9 mouse cellular contexts compared by ENCODE assay signal in the genomic region with DNA sequence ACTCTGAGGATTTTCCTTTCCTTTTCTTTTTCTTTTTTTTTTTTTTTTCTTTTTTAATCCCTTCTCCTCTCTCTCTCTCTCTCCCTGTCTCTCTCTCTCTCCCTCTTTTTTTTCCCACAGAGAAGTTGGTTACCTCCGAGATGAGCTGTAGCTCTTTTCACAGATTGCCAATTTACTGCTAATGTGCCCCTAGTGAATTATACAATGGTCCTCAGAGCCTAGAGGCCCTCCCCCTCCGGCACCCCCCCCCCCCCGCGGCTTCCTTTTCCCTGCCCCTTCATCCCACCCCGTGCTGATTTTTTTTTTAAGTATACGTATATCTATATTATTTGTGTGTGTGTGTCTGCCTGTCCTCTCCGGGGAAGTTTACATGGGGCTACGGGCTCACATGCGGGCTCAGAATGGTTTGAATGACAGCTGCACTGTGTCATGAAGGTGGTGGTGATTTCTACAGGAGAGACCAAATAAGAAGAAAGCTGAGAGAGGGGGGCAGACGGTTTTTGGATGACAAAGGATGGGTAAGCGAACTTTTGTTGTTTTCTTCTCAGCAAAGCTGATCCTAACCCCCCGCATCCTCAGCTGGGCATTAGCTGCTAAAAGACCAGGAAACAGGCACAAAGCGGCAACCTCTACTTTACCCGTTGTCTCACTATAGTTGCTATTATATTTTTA. TPM values are rescaled to one million over a fixed set of nuclear protein-coding genes. Genes with fewer than 3 reads are reported as not detected.
DNase-seq lines count a peak whose midpoint lies in the region; ATAC-seq lines count a peak whose summit lies in the region.
"Had no signal": no experiment of that assay in that cellular context is flagged by ENCODE, and none has a peak within 500 bp of the region (broad histone marks: within the 10 kb centered on the region; RNA-seq: fewer than 3 reads in every experiment).

No protein-coding gene starts in this region.

- 3% methylated on average over 14 of the region's 14 CpGs for WGBS in heart, embryonic 11.5 days (ENCODE audit: insufficient replicate concordance)
- WGBS in forebrain, embryonic 14.5 days: 3% methylated on average over 14 of the region's 14 CpGs

- peak overlapping the region; percentile 75 for H3K4me2 ChIP-seq in heart, embryonic 11.5 days
- H3K4me2 ChIP-seq in forebrain, embryonic 14.5 days (ENCODE audit: low read length): peak overlapping the region; percentile 56

- H3K4me1 ChIP-seq in heart, embryonic 11.5 days (ENCODE audit: control insufficient read depth, insufficient read depth, low read length): no peaks in the 10 kb centered on the region
- no peaks in the 10 kb centered on the region; the same call in 1 of the 2 replicates for H3K4me1 ChIP-seq in forebrain, embryonic 14.5 days (ENCODE audit: control insufficient read depth, insufficient read depth, low read length)

- no peaks in the 10 kb centered on the region for H3K9me3 ChIP-seq in heart, embryonic 11.5 days (replicated peaks; ENCODE audit: control insufficient read depth, low read length)
- H3K9me3 ChIP-seq in forebrain, embryonic 14.5 days (replicated peaks; ENCODE audit: control insufficient read depth, low read length): no peaks in the 10 kb centered on the region

- H3K36me3 ChIP-seq in heart, embryonic 11.5 days (ENCODE audit: control insufficient read depth, insufficient read depth, low read length): no peaks in the 10 kb centered on the region
- H3K36me3 ChIP-seq in forebrain, embryonic 14.5 days (ENCODE audit: control insufficient read depth, insufficient read depth, low read length): no peaks in the 10 kb centered on the region

- 0 out of 2 replicates have a peak overlapping the region, but pooled peaks have one; percentile 43 for H3K9ac ChIP-seq in heart, embryonic 11.5 days (ENCODE audit: low read depth, low read length)
- peak overlapping the region; percentile 58 for H3K9ac ChIP-seq in forebrain, embryonic 14.5 days (ENCODE audit: low read length)

- H3K27me3 ChIP-seq in heart, embryonic 11.5 days (ENCODE audit: control insufficient read depth, insufficient read depth, low read length): no peaks in the 10 kb centered on the region
- H3K27me3 ChIP-seq in forebrain, embryonic 14.5 days (replicated peaks; ENCODE audit: control insufficient read depth, insufficient read depth, low read length): no peaks in the 10 kb centered on the region

- ATAC-seq in heart, embryonic 11.5 days (replicated peaks; ENCODE audit: insufficient number of reproducible peaks, low FRiP score, low TSS enrichment): no peak
- ATAC-seq in forebrain, embryonic 14.5 days: peak; percentile 72
- 0 out of 2 replicates have a peak, but pooled peaks have one; percentile 11 for ATAC-seq in megakaryocyte progenitor cell, adult 5-6 weeks (replicated peaks; ENCODE audit: poor library complexity)

- no peak for DNase-seq in heart, postnatal 4 days
- DNase-seq in Muller cell, postnatal 12 days (ENCODE audit: inconsistent ontology term): peak; percentile 6
- DNase-seq in forebrain, embryonic 14.5 days (ENCODE audit: low spot score): peak; percentile 48
- DNase-seq in spleen, postnatal 10 days (ENCODE audit: low spot score in 2 of 2): no peak
- no peak for DNase-seq in thymus, postnatal 14 days
- DNase-seq in cerebellum, adult 11-12 months: no peak

- no peak overlapping the region for H3K27ac ChIP-seq in heart, embryonic 11.5 days (ENCODE audit: low read depth, low read length)
- peak overlapping the region; percentile 71 for H3K27ac ChIP-seq in forebrain, embryonic 14.5 days (ENCODE audit: low read depth, low read length)

- H3K4me3 ChIP-seq in heart, embryonic 11.5 days (ENCODE audit: low read depth, low read length): peak overlapping the region; percentile 48
- H3K4me3 ChIP-seq in forebrain, embryonic 14.5 days (ENCODE audit: low read depth, low read length): peak overlapping the region; percentile 42

RNA-seq across cellular contexts. Expression of gene Lrrtm4, which starts 0.6 kb away (rescaled TPM):
- polyA plus RNA-seq in heart, embryonic 11.5 days (2014; fragmentation: Nextera tagmentation; extraction: Ambion mirVana): 1.7 and 2.1 TPM in 2 replicates
- total RNA-seq in heart, postnatal 4 days (2021): under 1 TPM in 1 of 2 experiments, not detected in 1; 0.16 TPM
- 14.8 and 18.4 TPM in 2 replicates for polyA plus RNA-seq in forebrain, embryonic 14.5 days (2014; fragmentation: Nextera tagmentation; extraction: Ambion mirVana)
- not detected in 2 replicates for total RNA-seq in megakaryocyte progenitor cell, adult 5-6 weeks (2015)
- total RNA-seq in megakaryocyte progenitor cell, adult 5-6 weeks (2017): not detected in 2 replicates
- polyA plus RNA-seq: spleen, adult 2 months had no signal

Comparison
In these comparisons a context has a peak if more than half of its experiments do, and no peak if none do; other contexts are left out.
1. DNase-seq: peak in Muller cell, postnatal 12 days (single experiment) and forebrain, embryonic 14.5 days (single experiment); none in heart, postnatal 4 days (single experiment), spleen, postnatal 10 days (0 of 2), thymus, postnatal 14 days (single experiment) and cerebellum, adult 11-12 months (single experiment).